ENCODE assay signal across 8 mouse cellular contexts in genomic region chr5:149353039-149353655, GRCm38 (mm10). TPM values are rescaled to one million over a fixed set of nuclear protein-coding genes. Genes with fewer than 3 reads are reported as not detected.
DNase-seq lines count a peak whose midpoint lies in the region; ATAC-seq lines count a peak whose summit lies in the region.

No protein-coding gene starts in this region.

- DNase-seq in 3134 (ENCODE audit: extremely low read depth, insufficient read length, low spot score) (peak; percentile 87), MEL-GATA-1-ER (ENCODE audit: extremely low read depth, low read depth) (peak; percentile 69)
- peak; percentile 84 for DNase-seq in cerebellum, postnatal 14 days
- peak; percentile 25 to 42 for DNase-seq in gastrocnemius, adult 8-10 months (ENCODE audit: low spot score in 2 of 2)
- DNase-seq in T-cell, adult 2 months (ENCODE audit: low spot score) = no peak

- H3K9ac ChIP-seq in hindbrain, embryonic 15.5 days = no peak overlapping the region

- peaks cover 16% of the 10 kb centered on the region for H3K4me1 ChIP-seq in hindbrain, embryonic 15.5 days (replicated peaks)

- 14% methylated on average over 14 of the region's 14 CpGs for WGBS in hindbrain, embryonic 15.5 days

- peak overlapping the region; percentile 20; the same call in 1 of the 2 replicates for H3K4me2 ChIP-seq in hindbrain, embryonic 15.5 days

- ATAC-seq in hindbrain, embryonic 15.5 days (ENCODE audit: low FRiP score, low read depth) = peak; percentile 81
- peak; percentile 62 for ATAC-seq in megakaryocyte progenitor cell, adult 5-6 weeks (replicated peaks; ENCODE audit: poor library complexity)
- ATAC-seq in erythroid progenitor cell, adult 5-6 weeks (replicated peaks; ENCODE audit: low FRiP score, poor library complexity, severe bottlenecking) = no peak

- H3K4me3 ChIP-seq in hindbrain, embryonic 15.5 days = no peak overlapping the region

- H3K9me3 ChIP-seq in hindbrain, embryonic 15.5 days = no peaks in the 10 kb centered on the region

- H3K36me3 ChIP-seq in hindbrain, embryonic 15.5 days = no peaks in the 10 kb centered on the region

- peak overlapping the region; percentile 43 for H3K27ac ChIP-seq in hindbrain, embryonic 15.5 days (replicated peaks)

- no peaks in the 10 kb centered on the region for H3K27me3 ChIP-seq in hindbrain, embryonic 15.5 days

RNA-seq across cellular contexts. Expression of gene Medag, which starts 58.4 kb away (rescaled TPM):
- total RNA-seq in gastrocnemius, adult 8-10 months (2022) = 10 to 100 TPM in 2 of 4 experiments, 1 to 10 TPM in 2; 6.8 to 11.4 (median 9.4) TPM
- 4.5 and 6.8 TPM in 2 replicates for polyA plus RNA-seq in hindbrain, embryonic 15.5 days (2015; fragmentation: Nextera tagmentation; extraction: Ambion mirVana)
- 0.07 TPM in 1 of 2 replicates, not detected in the other for total RNA-seq in megakaryocyte progenitor cell, adult 5-6 weeks (2015)
- not detected in 2 replicates for total RNA-seq in megakaryocyte progenitor cell, adult 5-6 weeks (2017)
- not detected in 2 replicates for total RNA-seq in erythroid progenitor cell, adult 5-6 weeks (2015; ENCODE audit: low replicate concordance)
- total RNA-seq in erythroid progenitor cell, adult 5-6 weeks (2017; ENCODE audit: low replicate concordance) = not detected in 2 replicates

Comparison
In these comparisons a context has a peak if more than half of its experiments do, and no peak if none do; other contexts are left out.
1. RNA of gene Medag, which starts 58.4 kb away (total RNA-seq): 6.8 to 11.4 TPM in gastrocnemius, adult 8-10 months; 0.07 TPM in megakaryocyte progenitor cell, adult 5-6 weeks and not detected in erythroid progenitor cell, adult 5-6 weeks; every median in the first group is over 4 times any median in the second.